Mouse (Mus musculus) lung, postnatal 0 days (tissue): ENCODE measurements at regions not wholly inside any gene's neighbourhood (a gene's known extent, or its start where the extent isn't known, plus 50 kb on each side); places are given as distances from the start of the nearest gene placed in this dataset.

Source experiments
- CTCF ChIP-seq: IDR thresholded peaks from 2 replicates; pipeline ENCODE4 v1.5.1; 2016; ENCODE audit warnings: antibody characterized with exemption, mild to moderate bottlenecking
- EP300 ChIP-seq: IDR thresholded peaks from 2 replicates; pipeline ENCODE4 v1.6.1; 2016; ENCODE audit warnings: antibody characterized with exemption, mild to moderate bottlenecking, control low read depth

DNA sequence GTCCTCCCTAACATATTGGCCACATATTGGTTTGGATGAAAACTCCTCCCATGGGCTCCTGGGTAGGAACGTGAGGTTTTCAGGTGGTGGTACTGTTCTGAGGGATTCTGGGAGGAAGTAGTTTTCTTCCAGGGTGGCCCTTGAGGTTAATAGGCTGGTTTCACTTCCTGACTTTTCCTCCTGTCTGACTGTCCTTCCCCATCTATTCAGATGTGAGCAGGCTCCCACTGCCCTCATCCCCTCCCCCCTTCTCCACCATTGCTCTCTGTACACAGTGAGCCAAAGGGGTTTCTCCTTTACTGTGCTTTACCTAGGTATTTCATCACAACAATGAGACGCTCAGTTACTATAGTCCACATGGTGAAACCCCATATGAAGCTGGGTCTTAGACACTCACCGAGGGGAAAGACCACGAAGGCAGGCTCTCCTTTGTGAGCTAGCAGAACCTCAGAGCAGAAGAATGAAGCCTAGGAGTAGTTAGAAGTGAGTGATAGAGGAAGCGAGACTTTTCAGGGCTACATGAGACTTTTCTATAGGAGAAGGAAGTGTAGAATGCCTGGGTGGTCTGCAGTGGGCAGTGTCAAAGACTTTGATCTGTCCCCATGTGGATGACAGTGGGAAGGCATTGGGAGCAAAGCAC lies 135.3 kb downstream of the Cd83 start:
- TF ChIP-seq CTCF, result no peak
- TF ChIP-seq EP300, result no peak
